Mouse (Mus musculus) C2C12 (cell line): ENCODE data around the gene Fam193a.

Experiments
- CEBPB ChIP-seq: IDR thresholded peaks from one replicate; pipeline ENCODE4 v1.6.1; 2011; ENCODE audit warnings: low read depth, mild to moderate bottlenecking, control low read depth, moderate library complexity
- CTCF ChIP-seq: IDR thresholded peaks from one replicate; pipeline ENCODE4 v1.5.1; 2011; ENCODE audit not compliant: control insufficient read depth, insufficient read depth, insufficient read length
- FOSL1 ChIP-seq: IDR thresholded peaks from one replicate; pipeline ENCODE4 v1.8.0; 2011; ENCODE audit warnings: mild to moderate bottlenecking, low read length; ENCODE audit not compliant: poor library complexity, insufficient read depth, severe bottlenecking
- MAX ChIP-seq: IDR thresholded peaks from one replicate; pipeline ENCODE4 v1.6.1; 2011; ENCODE audit warnings: mild to moderate bottlenecking, control low read depth
- MYOD1 ChIP-seq: IDR thresholded peaks from one replicate; pipeline ENCODE4 v1.6.1; 2011; ENCODE audit warnings: low read depth; ENCODE audit not compliant: control insufficient read depth, insufficient read length
- MYOG ChIP-seq: IDR thresholded peaks from one replicate; pipeline ENCODE4 v1.6.1; 2011; ENCODE audit not compliant: control insufficient read depth, insufficient read length; ENCODE audit errors: extremely low read depth
- USF1 ChIP-seq: IDR thresholded peaks from one replicate; pipeline ENCODE4 v1.6.1; 2011; ENCODE audit warnings: low read depth, mild to moderate bottlenecking, control low read depth, moderate library complexity

DNA sequence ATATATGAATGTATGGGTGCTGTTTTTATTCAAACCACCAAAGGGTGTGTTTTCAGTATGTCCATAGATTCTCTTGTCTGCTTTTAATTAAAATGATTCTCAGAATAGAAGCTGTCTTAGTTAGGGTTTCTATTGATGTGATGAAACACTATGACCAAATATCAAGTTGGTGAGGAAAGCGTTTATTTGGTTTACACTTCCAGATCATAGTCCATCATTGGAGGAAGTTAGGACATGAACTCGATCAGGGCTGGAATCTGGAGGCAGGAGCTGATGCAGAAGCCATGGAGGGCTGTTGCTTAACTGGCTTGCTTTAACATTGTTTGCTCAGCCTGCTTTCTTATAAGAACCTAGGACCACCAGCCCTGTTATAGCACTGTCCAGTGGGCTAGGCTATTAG is 12.0 kb downstream of the Fam193a start:
- TF ChIP-seq CTCF (no peak), MAX (no peak), USF1 (no peak), MYOD1 (no peak), FOSL1 (no peak), MYOG (no peak), CEBPB (no peak)
